Mouse (Mus musculus) heart, adult 2 months (tissue): ENCODE results near the gene Gpi1.

Source experiments
- CTCF ChIP-seq: fragments of 200-600 bp; IDR thresholded peaks from 2 replicates; pipeline ENCODE4 v1.8.1; 2022; ENCODE audit warnings: antibody characterized with exemption, mild to moderate bottlenecking, moderate library complexity
- EP300 ChIP-seq: fragments of 200-500 bp; IDR thresholded peaks from 2 replicates; pipeline ENCODE4 v1.6.1; 2011; ENCODE audit warnings: low read depth, low read length, control low read depth; ENCODE audit not compliant: insufficient read depth

DNA sequence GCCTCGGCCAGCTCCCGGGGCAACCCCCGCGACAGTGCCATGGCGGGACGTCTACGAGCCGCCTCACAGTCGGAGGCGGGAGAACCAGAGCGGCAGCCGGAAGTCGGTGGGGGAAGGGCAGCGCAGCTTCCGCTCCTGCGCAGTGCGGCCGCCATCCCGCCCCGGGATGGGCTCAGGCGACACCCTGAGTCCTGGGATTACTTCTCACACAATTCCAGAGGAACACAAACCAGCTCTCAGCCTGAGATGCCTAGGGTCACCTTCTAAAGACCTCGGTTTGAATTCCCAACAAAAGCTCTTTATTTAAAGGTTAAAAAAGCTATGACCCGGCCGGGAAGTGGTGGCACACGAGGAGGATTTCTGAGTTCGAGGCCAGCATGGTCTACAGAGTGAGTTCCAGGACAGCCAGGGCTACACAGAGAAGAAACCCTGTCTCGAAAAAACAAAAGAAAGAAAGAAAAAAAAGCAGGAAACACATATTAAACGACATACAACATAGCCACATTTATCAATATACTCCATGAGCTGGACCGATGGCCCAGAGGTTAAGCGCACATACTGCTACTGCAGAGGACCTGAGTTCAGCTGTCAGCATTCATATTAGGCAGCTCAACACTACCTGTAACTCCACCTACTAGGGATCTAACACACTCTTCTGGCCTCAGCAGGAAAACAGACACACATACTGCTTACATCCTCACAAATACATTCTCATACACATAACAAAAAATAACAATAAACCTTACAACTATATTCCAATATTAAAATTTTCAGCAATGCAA, 61.5 kb downstream of the Gpi1 start:
- TF ChIP-seq EP300 (peak; percentile 57; the same call in 1 of the 2 replicates), CTCF (no peak)
